Mouse (Mus musculus) midbrain, embryonic 12.5 days (tissue): ENCODE data around the gene Col16a1. TPM values are rescaled to one million over a fixed set of nuclear protein-coding genes. Genes with fewer than 3 reads are reported as not detected.

Experiments used
- ATAC-seq: fragments of 200-750 bp; cut with Nextera tagmentation; 2 replicates; pipeline ENCODE4 v1.8.0; 2017; ENCODE audit warnings: low read depth, moderate TSS enrichment, moderate library complexity; ENCODE audit not compliant: low FRiP score
- H3K27ac ChIP-seq: fragments of 300-500 bp; sonication (generic); replicated peaks from 2 replicates; pipeline ENCODE4 v1.5.1; 2016; ENCODE audit warnings: mild to moderate bottlenecking
- H3K27me3 ChIP-seq: fragments of 300-500 bp; sonication (generic); 2 replicates; pipeline ENCODE4 v1.6.1; 2016; ENCODE audit warnings: mild to moderate bottlenecking
- H3K36me3 ChIP-seq: fragments of 300-500 bp; sonication (generic); 2 replicates; pipeline ENCODE4 v1.6.1; 2016
- H3K4me1 ChIP-seq: fragments of 300-500 bp; sonication (generic); 2 replicates; pipeline ENCODE4 v1.6.1; 2016
- H3K4me2 ChIP-seq: fragments of 300-500 bp; sonication (generic); replicated peaks from 2 replicates; pipeline ENCODE4 v1.6.1; 2016; ENCODE audit warnings: mild to moderate bottlenecking, moderate library complexity
- H3K4me3 ChIP-seq: fragments of 300-500 bp; sonication (generic); 2 replicates; pipeline ENCODE4 v1.5.1; 2016; ENCODE audit warnings: mild to moderate bottlenecking
- H3K9ac ChIP-seq: fragments of 300-500 bp; sonication (generic); replicated peaks from 2 replicates; pipeline ENCODE4 v1.6.1; 2016; ENCODE audit warnings: mild to moderate bottlenecking, moderate library complexity
- H3K9me3 ChIP-seq: fragments of 300-500 bp; sonication (generic); 2 replicates; pipeline ENCODE4 v1.6.1; 2016; ENCODE audit warnings: mild to moderate bottlenecking
- WGBS: fragments of 180-500 bp; shearing (Covaris S2); methylation state at CpG from one replicate; pipeline ENCODE4 v1.1.7; 2016; 5-methylcytosine and 5-hydroxymethylcytosine counted together
- polyA plus RNA-seq: library from polyadenylated mRNA; unstranded; fragments of >200 nt; fragmentation: Nextera tagmentation; extraction: Ambion mirVana; gene quantifications from 2 replicates; pipeline ENCODE4 v1.2.1, GENCODE M21; 2016

Col16a1 gene
- polyA plus RNA-seq, 1 experiment from 2014 or later = 28.9 TPM

DNA sequence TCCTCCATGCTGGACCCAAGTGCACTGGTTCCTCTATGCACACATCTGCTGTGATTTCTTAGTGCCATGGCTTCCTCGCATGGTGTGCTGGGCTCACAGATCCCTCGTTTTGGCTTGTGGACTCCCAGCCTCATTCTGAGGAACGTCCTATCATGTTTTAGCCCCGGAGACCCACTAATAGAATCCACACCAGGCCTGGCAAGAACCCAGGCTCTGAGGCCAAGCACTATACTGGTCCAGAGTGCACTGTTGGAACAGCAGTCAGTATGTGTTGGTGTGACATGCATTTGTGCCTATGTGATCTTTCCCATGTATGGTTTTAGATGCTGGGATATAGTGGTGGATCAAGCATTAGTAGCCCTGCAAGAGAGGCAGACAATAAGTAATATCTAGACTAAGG, 25.7 kb downstream of the Col16a1 start:
- no peak for ATAC-seq
- no peak overlapping the region for H3K4me3 ChIP-seq
- H3K36me3 ChIP-seq = no peaks in the 10 kb centered on the region
- H3K9me3 ChIP-seq = no peaks in the 10 kb centered on the region
- no peak overlapping the region for H3K27ac ChIP-seq
- peaks cover 28% of the 10 kb centered on the region for H3K27me3 ChIP-seq
- H3K4me2 ChIP-seq = no peak overlapping the region
- 91% methylated on average over 4 of the region's 4 CpGs for WGBS
- no peak overlapping the region for H3K9ac ChIP-seq
- H3K4me1 ChIP-seq = peaks cover 7% of the 10 kb centered on the region; the same call in 1 of the 2 replicates

DNA sequence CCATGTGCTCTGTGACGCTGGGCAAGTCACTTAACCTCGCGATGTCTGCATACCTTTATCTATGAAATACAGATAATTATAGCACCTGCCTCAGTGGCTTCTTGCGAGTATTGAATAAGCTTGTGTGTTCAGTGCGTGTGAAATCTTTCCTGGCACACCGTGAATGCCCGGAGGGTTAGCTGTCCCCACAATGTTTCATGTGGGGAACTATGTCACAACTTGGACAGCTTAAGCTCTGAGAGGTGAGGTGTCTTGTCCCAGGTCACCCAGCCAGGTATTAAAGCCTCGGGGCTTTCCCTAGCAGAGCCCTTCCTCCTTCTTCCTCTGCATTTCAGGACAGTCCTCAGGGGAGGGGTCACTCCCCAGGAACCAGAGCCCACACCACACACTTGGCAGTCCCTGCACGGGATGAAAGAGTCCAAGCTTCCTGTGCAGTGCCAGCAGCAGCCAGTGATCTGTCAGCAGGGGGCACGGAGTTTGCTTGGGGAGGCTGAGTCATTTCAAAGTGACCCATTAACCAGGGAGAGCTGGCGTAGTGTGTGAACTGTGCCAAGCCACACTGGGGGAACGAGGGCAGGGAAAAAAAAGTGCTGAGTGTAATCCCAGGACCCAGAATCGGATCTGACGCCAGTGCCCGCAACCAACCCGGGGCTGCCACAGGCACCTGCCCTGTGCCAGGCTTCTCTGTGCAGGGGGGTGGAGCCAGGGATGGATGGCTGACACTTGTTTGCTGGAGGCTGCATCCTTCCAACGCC, 27.3 kb downstream of the Col16a1 start:
- H3K27ac ChIP-seq = no peak overlapping the region
- ATAC-seq = no peak

DNA sequence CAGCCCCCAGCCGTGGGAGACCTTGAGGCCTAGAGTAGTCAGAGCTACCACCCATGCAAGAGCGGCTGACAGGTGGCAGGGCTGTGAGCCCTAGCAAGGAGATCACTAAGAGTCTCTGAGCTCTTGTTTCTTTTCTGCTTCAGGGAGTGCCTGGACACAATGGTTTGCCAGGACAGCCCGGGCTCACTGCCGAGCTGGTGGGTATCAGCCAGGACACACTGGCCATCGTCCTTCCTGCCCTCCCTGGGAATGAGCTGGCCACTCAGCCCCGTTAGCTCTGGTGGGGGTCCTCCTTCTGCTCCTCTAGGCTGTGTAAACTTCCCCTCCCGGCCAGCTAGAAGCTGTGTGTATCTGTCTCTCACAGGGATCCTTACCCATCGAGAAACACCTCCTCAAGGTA, 29.2 kb downstream of the Col16a1 start:
- Histone ChIP-seq H3K4me1 (peaks cover 10% of the 10 kb centered on the region), H3K4me2 (no peak overlapping the region), H3K27ac (no peak overlapping the region), H3K9ac (no peak overlapping the region), H3K36me3 (no peaks in the 10 kb centered on the region), H3K9me3 (no peaks in the 10 kb centered on the region), H3K4me3 (no peak overlapping the region), H3K27me3 (peaks cover 36% of the 10 kb centered on the region)
- ATAC-seq = no peak
- WGBS = 36% methylated on average over 8 of the region's 8 CpGs

More for the DNA sequence above, 27.3 kb downstream of the Col16a1 start:
- Histone ChIP-seq H3K27me3 (peaks cover 36% of the 10 kb centered on the region), H3K4me1 (peaks cover 7% of the 10 kb centered on the region; the same call in 1 of the 2 replicates), H3K4me2 (no peak overlapping the region), H3K9me3 (no peaks in the 10 kb centered on the region), H3K36me3 (no peaks in the 10 kb centered on the region), H3K9ac (no peak overlapping the region), H3K4me3 (no peak overlapping the region)
- WGBS = 76% methylated on average over 17 of the region's 17 CpGs

DNA sequence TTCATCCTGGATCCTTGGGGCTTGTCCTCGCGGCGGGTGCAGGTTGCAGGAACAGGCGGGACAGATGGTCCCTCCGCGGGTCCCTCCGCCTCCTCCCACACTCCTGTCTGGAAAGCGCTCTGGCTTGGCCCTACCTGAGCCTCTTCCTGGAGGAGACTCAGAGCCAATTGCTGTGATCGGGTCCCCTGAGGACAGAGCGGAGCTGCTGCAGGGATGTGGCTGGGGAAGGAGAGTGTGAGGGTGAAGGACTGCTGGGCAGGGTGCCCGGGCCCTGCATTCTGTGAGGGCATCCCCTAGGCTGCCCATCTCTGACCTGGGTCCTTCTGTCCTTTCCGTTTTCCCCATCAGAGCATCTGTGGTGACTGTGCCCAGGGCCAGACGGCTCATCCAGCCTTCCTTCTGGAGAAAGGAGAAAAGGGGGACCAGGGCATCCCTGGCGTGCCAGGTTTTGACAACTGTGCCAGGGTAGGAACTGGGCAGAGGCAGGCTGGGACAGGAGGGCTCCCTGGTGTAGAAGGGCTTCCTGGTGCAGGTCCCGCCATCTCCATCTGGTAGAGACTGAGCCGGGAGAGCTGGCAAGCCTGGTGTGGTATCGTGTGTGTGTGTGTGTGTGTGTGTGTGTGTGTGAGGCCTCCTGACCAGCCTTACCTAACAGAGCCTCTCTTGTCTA, 31.3 kb downstream of the Col16a1 start:
- Histone ChIP-seq H3K27me3 (peaks cover 47% of the 10 kb centered on the region), H3K4me2 (no peak overlapping the region), H3K27ac (no peak overlapping the region), H3K9ac (no peak overlapping the region), H3K36me3 (no peaks in the 10 kb centered on the region), H3K4me3 (no peak overlapping the region), H3K9me3 (no peaks in the 10 kb centered on the region), H3K4me1 (peaks cover 15% of the 10 kb centered on the region)
- ATAC-seq = no peak
- WGBS = 64% methylated on average over 17 of the region's 17 CpGs

DNA sequence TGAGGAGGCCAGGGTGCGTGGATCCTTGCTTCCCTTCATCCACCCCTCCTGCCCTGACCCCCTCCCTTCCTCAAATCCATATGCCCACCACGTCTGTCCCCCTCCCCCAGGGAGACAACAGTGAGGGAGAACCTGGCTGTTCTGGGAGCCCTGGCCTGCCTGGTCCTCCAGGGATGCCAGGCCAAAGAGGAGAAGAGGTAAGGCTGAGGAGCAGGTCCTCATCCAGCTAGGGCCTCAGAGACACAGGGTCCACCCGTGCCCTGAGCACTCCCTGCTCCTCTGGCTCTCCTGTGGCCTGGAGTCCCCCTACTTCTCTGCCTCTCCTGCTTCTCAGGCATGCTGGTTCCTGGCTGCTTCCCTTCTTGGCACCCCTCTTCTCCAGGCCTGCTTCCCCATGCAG, 31.9 kb downstream of the Col16a1 start:
- Histone ChIP-seq H3K27ac (no peak overlapping the region), H3K27me3 (peaks cover 47% of the 10 kb centered on the region)

DNA sequence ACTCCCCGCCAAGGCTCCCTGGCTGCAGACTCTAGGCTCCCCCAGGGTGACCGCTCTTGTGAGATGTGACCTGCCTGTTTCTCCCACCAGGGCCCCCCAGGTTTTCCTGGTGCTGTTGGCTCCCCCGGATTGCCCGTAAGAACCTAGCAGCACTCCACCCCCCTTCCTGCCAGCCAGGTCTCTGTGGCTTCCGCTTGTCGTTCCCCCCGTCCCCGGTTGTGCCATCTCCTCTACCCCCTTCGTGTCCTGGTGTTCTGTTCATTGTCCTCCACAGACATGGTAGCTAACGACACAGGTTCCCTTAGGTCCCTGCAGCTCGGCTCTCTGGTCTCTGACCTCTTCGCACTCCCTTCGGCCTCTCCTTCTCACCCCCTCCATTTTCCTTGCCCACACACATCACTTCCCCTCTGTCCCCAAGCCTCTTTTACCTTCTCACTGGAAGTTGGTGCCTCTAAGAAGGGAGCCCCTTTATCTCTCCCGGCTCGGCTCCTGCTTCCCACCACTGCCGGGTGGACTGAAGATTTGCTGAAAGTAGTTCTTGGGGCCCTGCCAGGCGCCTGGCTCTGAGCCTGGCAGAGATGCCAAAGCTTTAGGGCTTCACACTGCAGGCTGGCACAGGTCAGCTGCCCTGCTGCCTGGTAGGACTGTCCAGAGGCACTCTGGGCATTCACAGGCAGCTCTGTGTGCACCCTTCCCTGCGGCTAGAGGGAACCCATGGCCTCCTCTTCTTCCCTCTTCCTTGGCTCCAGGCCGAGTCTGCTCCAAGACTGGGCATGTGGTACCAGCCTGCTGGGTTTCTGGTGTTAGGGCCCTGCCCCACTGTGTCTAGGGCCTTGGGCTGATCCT, 33.9 kb downstream of the Col16a1 start:
- no peak for ATAC-seq
- no peak overlapping the region for H3K9ac ChIP-seq
- H3K36me3 ChIP-seq = no peaks in the 10 kb centered on the region
- no peak overlapping the region for H3K27ac ChIP-seq
- H3K9me3 ChIP-seq = no peaks in the 10 kb centered on the region
- peaks cover 39% of the 10 kb centered on the region for H3K27me3 ChIP-seq
- peaks cover 12% of the 10 kb centered on the region for H3K4me1 ChIP-seq
- H3K4me3 ChIP-seq = no peak overlapping the region
- 80% methylated on average over 19 of the region's 19 CpGs for WGBS
- no peak overlapping the region for H3K4me2 ChIP-seq

More for the DNA sequence above, 31.9 kb downstream of the Col16a1 start:
- WGBS = 73% methylated on average over 2 of the region's 3 CpGs
- Histone ChIP-seq H3K4me1 (peaks cover 19% of the 10 kb centered on the region), H3K4me2 (no peak overlapping the region), H3K4me3 (no peak overlapping the region), H3K9me3 (no peaks in the 10 kb centered on the region), H3K36me3 (no peaks in the 10 kb centered on the region), H3K9ac (no peak overlapping the region)
- ATAC-seq = no peak

DNA sequence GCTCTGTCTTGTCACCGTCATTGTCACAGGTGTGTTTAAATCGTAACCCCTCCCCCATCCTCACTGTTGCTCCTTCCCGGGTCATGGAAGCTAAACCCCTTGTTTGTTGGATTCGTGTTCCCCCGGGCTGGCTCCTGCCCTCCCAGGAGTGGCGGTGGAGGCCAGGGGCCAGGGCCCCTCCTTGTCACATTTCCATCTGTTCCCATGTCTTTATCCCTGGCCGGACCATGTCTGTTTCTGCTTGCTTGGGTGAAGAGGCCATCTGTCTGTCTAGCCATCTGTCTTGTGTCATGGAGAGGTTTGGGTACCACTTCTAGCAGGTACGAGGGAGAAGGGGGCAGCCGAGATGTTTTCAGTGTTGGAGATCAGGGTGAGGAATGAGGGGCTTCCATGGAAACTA, 34.6 kb downstream of the Col16a1 start:
- Histone ChIP-seq H3K9ac (no peak overlapping the region), H3K4me2 (no peak overlapping the region), H3K36me3 (no peaks in the 10 kb centered on the region), H3K27me3 (peaks cover 37% of the 10 kb centered on the region), H3K9me3 (no peaks in the 10 kb centered on the region), H3K4me3 (no peak overlapping the region), H3K27ac (no peak overlapping the region), H3K4me1 (peaks cover 17% of the 10 kb centered on the region)
- no peak for ATAC-seq
- WGBS = 60% methylated on average over 9 of the region's 9 CpGs

DNA sequence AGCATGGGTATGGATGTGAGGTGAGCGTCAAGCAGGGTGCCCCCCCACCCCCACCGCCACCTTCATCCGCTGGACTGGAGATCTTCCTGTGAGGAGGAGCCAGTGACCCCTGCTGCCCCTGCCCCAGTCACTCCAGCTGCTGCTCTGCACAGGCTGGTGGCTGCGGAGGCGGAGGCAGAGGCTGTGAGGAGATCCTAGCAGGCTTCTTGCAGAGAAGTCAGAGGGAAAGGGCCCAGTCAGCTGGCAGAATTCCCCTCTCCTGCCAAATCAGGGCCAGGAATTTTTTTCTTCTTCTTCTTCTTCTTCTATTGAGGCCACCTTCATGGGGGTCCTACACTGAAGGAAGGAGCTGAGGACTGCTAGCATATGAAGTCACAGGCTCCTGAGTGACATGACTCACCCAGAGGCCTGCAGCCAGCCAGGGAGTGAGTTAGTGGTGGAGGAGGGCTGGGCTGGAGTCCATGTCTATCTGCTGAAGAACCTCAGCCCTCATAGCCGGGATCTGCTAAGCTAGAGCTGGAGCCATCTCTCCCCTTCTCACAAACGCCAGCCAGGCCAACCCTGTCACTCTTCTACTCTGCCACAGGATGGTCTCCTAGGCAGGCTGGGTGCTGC, 36.8 kb downstream of the Col16a1 start:
- WGBS = 45% methylated on average over 7 of the region's 7 CpGs
- no peak overlapping the region for H3K4me3 ChIP-seq
- H3K4me2 ChIP-seq = no peak overlapping the region
- H3K4me1 ChIP-seq = peaks cover 18% of the 10 kb centered on the region
- no peak overlapping the region for H3K27ac ChIP-seq
- H3K27me3 ChIP-seq = peaks cover 37% of the 10 kb centered on the region
- no peaks in the 10 kb centered on the region for H3K9me3 ChIP-seq
- H3K9ac ChIP-seq = no peak overlapping the region
- no peak for ATAC-seq
- no peaks in the 10 kb centered on the region for H3K36me3 ChIP-seq

DNA sequence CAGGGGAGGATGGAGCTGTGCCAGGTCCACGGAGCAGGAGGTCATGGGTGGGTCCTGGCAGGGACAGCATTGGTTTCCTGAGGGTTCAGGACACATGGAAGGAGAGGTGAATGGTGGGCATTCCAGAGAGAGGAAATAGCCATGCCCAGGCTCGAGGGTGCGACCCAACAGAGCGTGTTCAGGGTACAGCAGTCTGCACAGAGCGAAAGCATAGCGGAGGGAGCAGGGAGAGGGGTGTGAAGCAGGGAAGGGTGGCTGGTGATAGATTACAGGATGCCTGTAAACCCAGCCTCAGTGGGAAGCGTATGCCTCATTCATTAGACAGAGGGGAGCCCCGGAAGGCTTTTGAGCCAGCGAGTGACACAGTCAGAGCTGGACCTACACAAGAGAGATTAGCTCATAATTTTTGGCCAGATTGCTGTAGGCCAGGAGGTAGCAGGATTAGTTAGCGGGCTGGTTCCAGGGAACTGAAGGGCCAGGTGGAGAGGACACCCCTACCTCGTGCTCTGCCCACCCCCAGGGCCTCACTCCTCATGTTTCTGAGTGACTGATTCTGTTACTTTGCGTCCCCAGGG, 37.7 kb downstream of the Col16a1 start:
- Histone ChIP-seq H3K27ac (no peak overlapping the region), H3K4me1 (peaks cover 18% of the 10 kb centered on the region), H3K27me3 (peaks cover 37% of the 10 kb centered on the region), H3K36me3 (no peaks in the 10 kb centered on the region), H3K9ac (no peak overlapping the region), H3K9me3 (no peaks in the 10 kb centered on the region), H3K4me3 (no peak overlapping the region), H3K4me2 (no peak overlapping the region)
- ATAC-seq = no peak
- 72% methylated on average over 12 of the region's 12 CpGs for WGBS

DNA sequence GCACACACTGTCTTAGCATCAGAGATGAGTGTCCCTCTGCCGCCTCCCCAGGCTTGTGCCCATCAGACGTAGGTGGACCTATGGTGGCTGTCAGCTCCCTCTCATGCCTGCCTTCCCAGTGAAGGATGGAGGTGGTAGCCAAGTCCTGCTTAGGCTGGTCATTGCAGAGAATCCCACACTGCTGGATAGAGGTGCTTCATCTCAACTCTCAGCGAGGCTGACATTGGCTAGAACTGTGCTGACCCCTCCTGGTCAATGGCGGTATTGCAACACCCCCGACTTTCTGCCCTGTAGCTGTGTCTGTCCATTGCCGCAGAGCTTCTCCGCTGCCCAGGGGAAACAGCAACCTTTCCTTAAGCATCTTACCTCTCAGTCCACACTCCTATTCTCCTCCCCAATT, 39.7 kb downstream of the Col16a1 start:
- Histone ChIP-seq H3K4me3 (no peak overlapping the region), H3K27ac (no peak overlapping the region), H3K27me3 (peaks cover 37% of the 10 kb centered on the region), H3K4me2 (no peak overlapping the region), H3K9ac (no peak overlapping the region), H3K9me3 (no peaks in the 10 kb centered on the region), H3K36me3 (no peaks in the 10 kb centered on the region), H3K4me1 (peaks cover 10% of the 10 kb centered on the region)
- 12% methylated on average over 7 of the region's 7 CpGs for WGBS
- 0 out of 2 replicates have a peak, but pooled peaks have one; percentile 41 for ATAC-seq

DNA sequence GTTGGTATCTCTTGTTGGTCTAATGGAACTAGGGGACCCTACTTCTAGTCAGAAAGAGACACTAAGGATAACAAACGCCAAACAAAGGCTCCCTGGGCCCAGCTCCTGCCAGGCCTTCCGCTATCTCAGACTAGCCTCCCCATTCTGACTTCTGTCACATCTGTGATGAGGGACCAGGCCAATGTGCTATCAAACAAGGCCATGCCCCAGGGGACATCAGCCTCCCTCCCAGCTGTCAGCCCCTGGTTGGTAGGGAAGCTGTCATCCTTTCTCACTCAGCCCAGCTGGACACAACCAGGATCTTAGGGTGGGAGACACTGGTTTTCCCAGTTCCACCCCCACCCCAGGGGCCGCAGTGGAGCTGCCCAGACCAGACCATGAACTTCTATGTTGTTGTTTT, 47.5 kb downstream of the Col16a1 start:
- WGBS = 28% methylated on average over 3 of the region's 3 CpGs
- Histone ChIP-seq H3K4me1 (peaks cover 18% of the 10 kb centered on the region), H3K27me3 (0 out of 2 replicates have a peak, but pooled peaks cover 9% of the 10 kb centered on the region), H3K9me3 (no peaks in the 10 kb centered on the region), H3K4me3 (no peak overlapping the region), H3K4me2 (no peak overlapping the region), H3K9ac (no peak overlapping the region), H3K27ac (0 out of 2 replicates have a peak overlapping the region, but pooled peaks have one; percentile 35), H3K36me3 (no peaks in the 10 kb centered on the region)
- ATAC-seq = no peak
